Mouse (Mus musculus): ENCODE measurements around the gene Pgf.
A peak's percentile ranks its signal among the peaks of the same experiment; 100 is the strongest.

- TF ChIP-seq CTCF (IDR thresholded peaks at IDR 0.05; ENCODE audit: low read depth) (peak; percentile 97), EP300 (IDR thresholded peaks at IDR 0.05; ENCODE audit: low read depth) (no peak)
Measured at GRCm38 (mm10) chr12:85169117-85169858, 8.3 kb downstream of the Pgf start.

All from liver, embryonic 14.5 days (tissue).